Mouse (Mus musculus) MEL (cell line): ENCODE results near the gene Fndc10. TPM values are rescaled to one million over a fixed set of nuclear protein-coding genes. Genes with fewer than 3 reads are reported as not detected.
A peak's percentile ranks its signal among the peaks of the same experiment; 100 is the strongest.
"Not testable (repeated sequence)": the region's sequence is repeated elsewhere in the genome, so short reads cannot be mapped to it uniquely, and the experiment has no call there.

ENCODE experiments used
- DNase-seq: peaks from one replicate; pipeline ENCODE4 v3.0.0; 2011; ENCODE audit warnings: low read depth, low spot score
- H3K27ac ChIP-seq: 2 replicates; pipeline ENCODE4 v1.5.1; 2012; ENCODE audit warnings: low read depth, mild to moderate bottlenecking, control low read depth, low read length, moderate library complexity; ENCODE audit not compliant: control insufficient read depth
- H3K27me3 ChIP-seq, 2 experiments: fragments of 150-350 bp in 1 of 2; sonication (generic) in 1 of 2; 2 replicates each; pipeline ENCODE4 v1.6.1; 2012; ENCODE audit warnings: low read length in 2 of 2, mild to moderate bottlenecking in 2 of 2, improper control_type of control experiment in 1 of 2, moderate library complexity in 1 of 2; ENCODE audit not compliant: insufficient read depth in 2 of 2, control insufficient read depth in 1 of 2
- H3K36me3 ChIP-seq, 2 experiments: 2 replicates each; pipeline ENCODE4 v1.6.1; 2012 to 2014; ENCODE audit warnings: low read length in 2 of 2, improper control_type of control experiment in 1 of 2, inconsistent platforms in 1 of 2, mild to moderate bottlenecking in 1 of 2; ENCODE audit not compliant: insufficient read depth in 2 of 2, control insufficient read depth in 1 of 2
- H3K4me1 ChIP-seq, 2 experiments: fragments of 150-350 bp in 1 of 2; sonication (generic) in 1 of 2; 2 replicates each; pipeline ENCODE4 v1.6.1; 2012; ENCODE audit warnings: low read length in 2 of 2, improper control_type of control experiment in 1 of 2, mild to moderate bottlenecking in 1 of 2; ENCODE audit not compliant: insufficient read depth in 2 of 2, control insufficient read depth in 1 of 2
- H3K4me3 ChIP-seq, 2 experiments: fragments of 150-350 bp in 1 of 2; sonication (generic) in 1 of 2; 2 replicates each; pipeline ENCODE4 v1.5.1; 2012; ENCODE audit warnings: low read depth in 2 of 2, low read length in 2 of 2, mild to moderate bottlenecking in 2 of 2, moderate library complexity in 2 of 2, control low read depth in 1 of 2, improper control_type of control experiment in 1 of 2; ENCODE audit not compliant: control insufficient read depth in 1 of 2, insufficient read depth in 1 of 2
- H3K79me2 ChIP-seq: 2 replicates; pipeline ENCODE4 v1.6.1; 2012; ENCODE audit warnings: mild to moderate bottlenecking, low read length, moderate library complexity; ENCODE audit not compliant: control insufficient read depth, poor library complexity, insufficient read depth
- H3K9ac ChIP-seq: 2 replicates; pipeline ENCODE4 v1.6.1; 2012; ENCODE audit warnings: low read depth, mild to moderate bottlenecking, control low read depth, low read length, moderate library complexity; ENCODE audit not compliant: control insufficient read depth, poor library complexity, severe bottlenecking
- H3K9me3 ChIP-seq: fragments of 150-350 bp; sonication (generic); replicated peaks from 2 replicates; pipeline ENCODE4 v1.6.1; 2012; ENCODE audit warnings: mild to moderate bottlenecking, low read length, improper control_type of control experiment, moderate library complexity; ENCODE audit not compliant: insufficient read depth
- CHD1 ChIP-seq: IDR thresholded peaks from 2 replicates; pipeline ENCODE4 v1.6.1; 2012; ENCODE audit warnings: low read depth, mild to moderate bottlenecking, inconsistent platforms, low read length, improper control_type of control experiment
- GABPA ChIP-seq: IDR thresholded peaks from 2 replicates; pipeline ENCODE4 v1.6.1; 2012; ENCODE audit warnings: low read depth, mild to moderate bottlenecking, inconsistent platforms, low read length, improper control_type of control experiment, moderate library complexity
- HCFC1 ChIP-seq: IDR thresholded peaks from 2 replicates; pipeline ENCODE4 v1.6.1; 2012; ENCODE audit warnings: low read depth, mild to moderate bottlenecking, inconsistent platforms, low read length, improper control_type of control experiment, moderate library complexity
- JUND ChIP-seq: IDR thresholded peaks from 2 replicates; pipeline ENCODE4 v1.6.1; 2011; ENCODE audit warnings: low read depth, mild to moderate bottlenecking, improper control_type of control experiment, low read length
- KAT2A ChIP-seq: conservative IDR thresholded peaks from 2 replicates; pipeline ENCODE4 v1.6.1; 2012; ENCODE audit warnings: low read depth, low read length, improper control_type of control experiment, inconsistent platforms
- MAFK ChIP-seq: IDR thresholded peaks from 2 replicates; pipeline ENCODE4 v1.6.1; 2011; ENCODE audit warnings: low read depth, mild to moderate bottlenecking, low read length, improper control_type of control experiment, borderline replicate concordance
- MAX ChIP-seq: IDR thresholded peaks from 2 replicates; pipeline ENCODE4 v1.6.1; 2011; ENCODE audit warnings: low read length, improper control_type of control experiment
- MAZ ChIP-seq: IDR thresholded peaks from 2 replicates; pipeline ENCODE4 v1.6.1; 2012; ENCODE audit warnings: low read depth, mild to moderate bottlenecking, inconsistent platforms, low read length, improper control_type of control experiment
- MYB ChIP-seq: IDR thresholded peaks from 2 replicates; pipeline ENCODE4 v1.6.1; 2011; ENCODE audit warnings: mild to moderate bottlenecking, low read depth, low read length, improper control_type of control experiment
- NELFE ChIP-seq: IDR thresholded peaks from 2 replicates; pipeline ENCODE4 v1.6.1; 2011; ENCODE audit warnings: low read depth, low read length, improper control_type of control experiment
- POLR2AphosphoS5 ChIP-seq: IDR thresholded peaks from 2 replicates; pipeline ENCODE4 v1.6.1; 2012; ENCODE audit warnings: low read depth, borderline replicate concordance, mild to moderate bottlenecking, inconsistent platforms, low read length, moderate library complexity, mixed read lengths
- RCOR1 ChIP-seq: IDR thresholded peaks from 2 replicates; pipeline ENCODE4 v1.6.1; 2012; ENCODE audit warnings: low read depth, mild to moderate bottlenecking, inconsistent platforms, low read length, improper control_type of control experiment
- SMC3 ChIP-seq: IDR thresholded peaks from 2 replicates; pipeline ENCODE4 v1.6.1; 2011; ENCODE audit warnings: low read depth, low read length, improper control_type of control experiment
- TAL1 ChIP-seq: IDR thresholded peaks from 2 replicates; pipeline ENCODE4 v1.6.1; 2012; ENCODE audit warnings: mild to moderate bottlenecking, inconsistent platforms, low read length, moderate library complexity, mixed read lengths
- TBP ChIP-seq: IDR thresholded peaks from 2 replicates; pipeline ENCODE4 v1.8.0; 2011; ENCODE audit warnings: low read depth, low read length, improper control_type of control experiment
- TCF12 ChIP-seq: IDR thresholded peaks from 2 replicates; pipeline ENCODE4 v1.6.1; 2014; ENCODE audit warnings: low read depth, mild to moderate bottlenecking, inconsistent platforms, low read length, improper control_type of control experiment, moderate library complexity
- USF2 ChIP-seq, 2 experiments: IDR thresholded peaks; 2 replicates each; pipeline ENCODE4 v1.6.1; 2011 to 2012; ENCODE audit warnings: improper control_type of control experiment in 2 of 2, low read length in 2 of 2, borderline replicate concordance in 1 of 2, inconsistent platforms in 1 of 2, low read depth in 1 of 2, mild to moderate bottlenecking in 1 of 2; ENCODE audit not compliant: insufficient read depth in 1 of 2
- ZC3H11A ChIP-seq: IDR thresholded peaks from 2 replicates; pipeline ENCODE4 v1.6.1; 2012; ENCODE audit warnings: low read depth, mild to moderate bottlenecking, inconsistent platforms, low read length, improper control_type of control experiment
- ZKSCAN1 ChIP-seq: IDR thresholded peaks from 2 replicates; pipeline ENCODE4 v1.6.1; 2012; ENCODE audit warnings: low read depth, mild to moderate bottlenecking, inconsistent platforms, low read length, improper control_type of control experiment, moderate library complexity
- polyA plus RNA-seq, 2 experiments: library from polyadenylated mRNA; stranded (reverse) in 1 of 2; unstranded in 1 of 2; fragments of >175 nt in 1 of 2; fragments of >200 nt in 1 of 2; gene quantifications; 2 replicates each; pipeline versions ENCODE4 v1.2.1 to v1.2.4; 2012; ENCODE audit warnings: low replicate concordance in 2 of 2, low read depth in 1 of 2; ENCODE audit not compliant: insufficient read length in 2 of 2, insufficient read depth in 1 of 2, missing spikeins in 1 of 2
- total RNA-seq: library from RNA; depleted of rRNA; stranded (reverse); fragments of 300-350 nt; gene quantifications from 2 replicates; pipeline ENCODE4 v1.2.3, GENCODE M21; 2012

Gene Fndc10
- total and polyA plus RNA-seq, 3 experiments = 2.6 to 5.9 TPM; not detected in 1

DNA sequence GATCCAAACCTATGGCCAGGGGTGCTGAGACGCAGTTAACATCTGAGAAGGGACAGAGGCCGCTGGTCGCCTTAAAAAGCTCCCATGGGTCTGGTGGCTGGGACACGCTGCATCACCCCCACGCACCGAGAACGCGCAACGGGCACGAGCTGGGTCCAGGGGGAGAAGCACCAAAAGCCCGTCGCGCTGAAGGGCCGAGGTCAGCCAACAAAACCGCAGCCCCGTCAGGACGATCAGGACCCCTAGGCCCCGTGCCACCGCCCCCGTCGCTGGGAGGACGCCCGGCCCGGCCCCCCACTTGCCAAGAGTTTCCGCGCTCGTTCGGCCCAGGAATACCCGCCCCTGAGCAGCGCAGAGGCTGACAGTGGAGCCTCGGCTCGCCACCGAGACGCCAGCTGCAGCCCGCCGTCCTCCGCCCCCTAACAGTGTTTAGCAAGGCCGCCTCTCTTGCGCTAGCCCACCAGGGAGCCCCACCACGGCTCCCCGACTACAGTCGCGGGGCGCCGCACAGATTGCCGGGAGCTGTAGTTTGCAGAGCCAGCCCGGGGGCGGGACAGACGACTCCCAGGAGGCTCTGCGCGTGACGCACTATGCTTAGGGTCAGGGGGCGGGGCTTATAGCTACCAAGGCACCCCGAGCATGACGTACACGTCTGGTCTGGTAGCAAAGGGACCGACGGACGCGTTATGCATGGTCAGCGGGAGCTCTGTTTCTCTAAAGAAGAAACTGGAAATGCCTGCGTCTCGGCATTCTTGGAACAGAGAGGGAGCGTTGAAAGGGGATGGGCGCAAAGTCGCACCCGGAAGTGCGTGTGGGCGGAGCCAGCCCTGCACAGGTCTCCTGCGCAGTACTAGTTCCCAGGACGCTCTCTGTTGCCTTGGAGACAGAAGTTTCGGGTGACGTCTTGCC, 25.2 kb upstream of the Fndc10 start, which contains the start of gene Mib2 (continued):
- TF ChIP-seq TAL1 (no peak), KAT2A (peak; percentile 72), NELFE (0 out of 2 replicates have a peak, but pooled peaks have one; percentile 39), RCOR1 (no peak)

- no peaks in the 10 kb centered on the region for H3K9me3 ChIP-seq
- TF ChIP-seq MAFK (no peak), KAT2A (no peak), SMC3 (no peak), MYB (no peak), JUND (no peak), MAZ (no peak), TBP (no peak), POLR2AphosphoS5 (no peak), TAL1 (no peak), GABPA (no peak), ZC3H11A (no peak), HCFC1 (no peak), MAX (no peak; the same call in 1 of the 2 replicates), CHD1 (no peak), USF2 (IDR thresholded peaks at IDR 0.05; ENCODE audit: borderline replicate concordance in 1 of 2, insufficient read depth in 1 of 2, low read depth in 1 of 2, low read length in 2 of 2) (no peak), TCF12 (no peak), ZKSCAN1 (no peak)
- H3K36me3 ChIP-seq = peaks cover 0 to 2% of the 10 kb centered on the region in 2 experiments; a peak in 1 of 4 replicates
- peaks cover 2 to 3% of the 10 kb centered on the region in 2 experiments; a peak in 1 of 4 replicates for H3K4me1 ChIP-seq
- no peak for DNase-seq
- H3K79me2 ChIP-seq = peaks cover 5% of the 10 kb centered on the region; the same call in 1 of the 2 replicates
- no peaks in the 10 kb centered on the region for H3K27me3 ChIP-seq
- H3K4me3 ChIP-seq = peak overlapping the region; percentile 93 to 98
- peak overlapping the region; percentile 26; the same call in 1 of the 2 replicates for H3K27ac ChIP-seq
- H3K9ac ChIP-seq = peak overlapping the region; percentile 55
These were observed 24.5 kb upstream of the Fndc10 start for GRCm38 (mm10) chr4:155669598-155670075.

DNA sequence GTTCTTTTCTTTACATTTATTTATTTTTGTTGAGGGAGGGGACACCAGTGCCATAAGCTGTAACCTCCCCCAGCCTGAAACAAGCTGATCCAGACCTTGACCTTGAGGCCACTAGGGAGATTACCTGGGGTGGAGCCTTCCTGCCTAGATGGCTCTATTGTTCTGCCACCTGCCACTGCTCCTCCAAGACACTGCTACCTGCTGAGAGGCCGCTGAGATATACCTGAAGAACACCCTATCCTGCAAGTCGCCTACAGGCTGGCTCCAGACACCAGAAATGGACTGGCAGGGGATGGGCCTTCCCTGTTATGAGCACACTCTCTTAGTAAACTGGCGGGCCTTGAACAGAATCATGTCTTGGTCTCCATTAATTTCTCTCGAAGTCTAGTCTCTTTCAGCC, 23.9 kb upstream of the Fndc10 start:
- DNase-seq, H3K4me1 ChIP-seq, H3K27ac ChIP-seq, H3K4me3 ChIP-seq, H3K36me3 ChIP-seq, H3K79me2 ChIP-seq, H3K9ac ChIP-seq, H3K27me3 ChIP-seq, H3K9me3 ChIP-seq: not testable (repeated sequence)
